Mouse (Mus musculus) liver, embryonic 14.5 days (tissue): ENCODE data around the gene Man1a2.

Experiments used
- CTCF ChIP-seq: IDR thresholded peaks from 2 replicates; pipeline ENCODE4 v1.5.1; 2016; ENCODE audit warnings: antibody characterized with exemption, low read depth, control low read depth
- EP300 ChIP-seq: IDR thresholded peaks from 2 replicates; pipeline ENCODE4 v1.6.1; 2016; ENCODE audit warnings: antibody characterized with exemption, low read depth

- TF ChIP-seq EP300 = no peak
- TF ChIP-seq CTCF = no peak
Measured at GRCm38 (mm10) chr3:100522671-100523070, 162.6 kb downstream of the Man1a2 start.
